Mouse (Mus musculus) stomach, embryonic 14.5 days (tissue): ENCODE measurements around the gene Cachd1. TPM values are rescaled to one million over a fixed set of nuclear protein-coding genes. Genes with fewer than 3 reads are reported as not detected.

Experiments used
- ATAC-seq: fragments of 200-750 bp; cut with Nextera tagmentation; 2 replicates; pipeline ENCODE4 v1.8.0; 2017; ENCODE audit warnings: low read depth, moderate TSS enrichment; ENCODE audit not compliant: insufficient number of reproducible peaks, insufficient read depth, low FRiP score
- H3K27ac ChIP-seq: fragments of 300-500 bp; sonication (generic); 2 replicates; pipeline ENCODE4 v1.5.1; 2014; ENCODE audit warnings: mild to moderate bottlenecking, low read length, moderate library complexity, mixed read lengths
- H3K27me3 ChIP-seq: fragments of 300-500 bp; sonication (generic); 2 replicates; pipeline ENCODE4 v1.6.1; 2014; ENCODE audit warnings: low read length, control low read depth, mixed read lengths; ENCODE audit not compliant: control insufficient read depth, insufficient read depth
- H3K36me3 ChIP-seq: fragments of 300-500 bp; sonication (generic); 2 replicates; pipeline ENCODE4 v1.6.1; 2014; ENCODE audit warnings: mild to moderate bottlenecking, control low read depth, low read length, moderate library complexity, mixed read lengths; ENCODE audit not compliant: control insufficient read depth, insufficient read depth
- H3K4me1 ChIP-seq: fragments of 300-500 bp; sonication (generic); 2 replicates; pipeline ENCODE4 v1.6.1; 2014; ENCODE audit warnings: low read length, control low read depth, mixed read lengths; ENCODE audit not compliant: control insufficient read depth, insufficient read depth
- H3K4me2 ChIP-seq: fragments of 300-500 bp; sonication (generic); replicated peaks from 2 replicates; pipeline ENCODE4 v1.6.1; 2014; ENCODE audit warnings: low read depth, low read length, control low read depth
- H3K4me3 ChIP-seq: fragments of 300-500 bp; sonication (generic); 2 replicates; pipeline ENCODE4 v1.5.1; 2014; ENCODE audit warnings: low read depth, low read length, control low read depth
- H3K9ac ChIP-seq: fragments of 300-500 bp; sonication (generic); replicated peaks from 2 replicates; pipeline ENCODE4 v1.6.1; 2014; ENCODE audit warnings: low read depth, mild to moderate bottlenecking, control low read depth, low read length, moderate library complexity, mixed read lengths
- H3K9me3 ChIP-seq: fragments of 300-500 bp; sonication (generic); 2 replicates; pipeline ENCODE4 v1.6.1; 2016; ENCODE audit warnings: low read depth, low read length, control low read depth; ENCODE audit not compliant: control insufficient read depth
- WGBS: fragments of 180-500 bp; shearing (Covaris S2); extraction: QIAGEN DNeasy Blood & Tissue Kit; methylation state at CpG from one replicate; pipeline ENCODE4 v1.1.7; 2014; 5-methylcytosine and 5-hydroxymethylcytosine counted together
- polyA plus RNA-seq: library from polyadenylated mRNA; unstranded; fragments of >200 nt; fragmentation: Nextera tagmentation; extraction: Ambion mirVana; gene quantifications from 2 replicates; pipeline ENCODE4 v1.2.1, GENCODE M21; 2014

Gene Cachd1
- polyA plus RNA-seq, 1 experiment from 2014 or later = 19.5 TPM

- H3K27ac ChIP-seq = no peak overlapping the region
- no peaks in the 10 kb centered on the region for H3K4me1 ChIP-seq
- no peak for ATAC-seq
- no peak overlapping the region for H3K9ac ChIP-seq
- H3K4me3 ChIP-seq = no peak overlapping the region
- H3K4me2 ChIP-seq = no peak overlapping the region
- WGBS = 76% methylated on average over 17 of the region's 17 CpGs
- H3K9me3 ChIP-seq = no peaks in the 10 kb centered on the region
- peaks cover 6% of the 10 kb centered on the region; the same call in 1 of the 2 replicates for H3K36me3 ChIP-seq
- H3K27me3 ChIP-seq = no peaks in the 10 kb centered on the region
These were observed 172.3 kb downstream of the Cachd1 start for GRCm38 (mm10) chr4:100948494-100949425.

GRCm38 (mm10) chr4:100950316-100950715, 173.8 kb downstream of the Cachd1 start:
- H3K36me3 ChIP-seq = peaks cover 10% of the 10 kb centered on the region; the same call in 1 of the 2 replicates
- ATAC-seq = no peak; the same call in 1 of the 2 replicates
- H3K27me3 ChIP-seq = no peaks in the 10 kb centered on the region
- H3K4me3 ChIP-seq = no peak overlapping the region
- 68% methylated on average over 5 of the region's 5 CpGs for WGBS
- no peaks in the 10 kb centered on the region for H3K4me1 ChIP-seq
- no peaks in the 10 kb centered on the region for H3K9me3 ChIP-seq
- no peak overlapping the region for H3K27ac ChIP-seq
- no peak overlapping the region for H3K9ac ChIP-seq
- H3K4me2 ChIP-seq = no peak overlapping the region

- Histone ChIP-seq H3K36me3 (peaks cover 10% of the 10 kb centered on the region; the same call in 1 of the 2 replicates), H3K9ac (no peak overlapping the region), H3K27me3 (no peaks in the 10 kb centered on the region), H3K4me3 (no peak overlapping the region), H3K9me3 (no peaks in the 10 kb centered on the region), H3K27ac (no peak overlapping the region), H3K4me2 (no peak overlapping the region), H3K4me1 (no peaks in the 10 kb centered on the region)
- WGBS = 94% methylated on average over 8 of the region's 8 CpGs
- ATAC-seq = no peak
These were observed 175.4 kb downstream of the Cachd1 start for GRCm38 (mm10) chr4:100951876-100952275.

- Histone ChIP-seq H3K27me3 (no peaks in the 10 kb centered on the region), H3K4me3 (no peak overlapping the region), H3K4me2 (no peak overlapping the region), H3K9me3 (no peaks in the 10 kb centered on the region), H3K27ac (no peak overlapping the region), H3K36me3 (peaks cover 33% of the 10 kb centered on the region), H3K9ac (no peak overlapping the region), H3K4me1 (no peaks in the 10 kb centered on the region)
- WGBS = 67% methylated on average over 1 of the region's 1 CpGs
- no peak for ATAC-seq
These were observed 186.9 kb downstream of the Cachd1 start for GRCm38 (mm10) chr4:100963341-100963740.

GRCm38 (mm10) chr4:100963796-100964195, 187.3 kb downstream of the Cachd1 start:
- no peak overlapping the region for H3K9ac ChIP-seq
- no peak overlapping the region for H3K4me2 ChIP-seq
- H3K4me1 ChIP-seq = no peaks in the 10 kb centered on the region
- no peak for ATAC-seq
- H3K27ac ChIP-seq = no peak overlapping the region
- no peaks in the 10 kb centered on the region for H3K27me3 ChIP-seq
- no peak overlapping the region for H3K4me3 ChIP-seq
- peaks cover 29% of the 10 kb centered on the region for H3K36me3 ChIP-seq
- WGBS = 93% methylated on average over 8 of the region's 8 CpGs
- H3K9me3 ChIP-seq = no peaks in the 10 kb centered on the region

- no peak overlapping the region for H3K9ac ChIP-seq
- 65% methylated on average over 19 of the region's 19 CpGs for WGBS
- no peak overlapping the region for H3K27ac ChIP-seq
- no peak for ATAC-seq
- peaks cover 27% of the 10 kb centered on the region for H3K36me3 ChIP-seq
- H3K27me3 ChIP-seq = no peaks in the 10 kb centered on the region
- no peaks in the 10 kb centered on the region for H3K4me1 ChIP-seq
- H3K4me3 ChIP-seq = no peak overlapping the region
- H3K4me2 ChIP-seq = no peak overlapping the region
- H3K9me3 ChIP-seq = no peaks in the 10 kb centered on the region
These were observed 191.4 kb downstream of the Cachd1 start for GRCm38 (mm10) chr4:100967703-100968392.

GRCm38 (mm10) chr4:100973641-100974454, 197.4 kb downstream of the Cachd1 start:
- ATAC-seq = no peak

GRCm38 (mm10) chr4:100974455-100975035, 198.1 kb downstream of the Cachd1 start:
- H3K27ac ChIP-seq = no peak overlapping the region
- no peaks in the 10 kb centered on the region for H3K9me3 ChIP-seq
- H3K9ac ChIP-seq = no peak overlapping the region
- H3K27me3 ChIP-seq = no peaks in the 10 kb centered on the region
- no peaks in the 10 kb centered on the region for H3K4me1 ChIP-seq
- no peak overlapping the region for H3K4me2 ChIP-seq
- ATAC-seq = no peak
- 93% methylated on average over 14 of the region's 14 CpGs for WGBS
- H3K4me3 ChIP-seq = no peak overlapping the region
- peaks cover 36% of the 10 kb centered on the region for H3K36me3 ChIP-seq

More at GRCm38 (mm10) chr4:100973641-100974454, 197.4 kb downstream of the Cachd1 start:
- H3K4me2 ChIP-seq = no peak overlapping the region
- no peak overlapping the region for H3K9ac ChIP-seq
- H3K4me1 ChIP-seq = no peaks in the 10 kb centered on the region
- WGBS = 88% methylated on average over 16 of the region's 16 CpGs
- no peak overlapping the region for H3K27ac ChIP-seq
- H3K36me3 ChIP-seq = peaks cover 42% of the 10 kb centered on the region
- no peaks in the 10 kb centered on the region for H3K9me3 ChIP-seq
- H3K27me3 ChIP-seq = no peaks in the 10 kb centered on the region
- no peak overlapping the region for H3K4me3 ChIP-seq
